ENCODE assay signal across 24 mouse cellular contexts in genomic region chr7:134175201-134175600, GRCm38 (mm10). TPM values are rescaled to one million over a fixed set of nuclear protein-coding genes. Genes with fewer than 3 reads are reported as not detected.
"Had no signal": no experiment of that assay in that cellular context is flagged by ENCODE, and none has a peak within 500 bp of the region (broad histone marks: within the 10 kb centered on the region; RNA-seq: fewer than 3 reads in every experiment).

No protein-coding gene starts in this region.

- H3K9me3 ChIP-seq: kidney, embryonic 15.5 days; limb, embryonic 12.5 days; limb, embryonic 15.5 days; liver, embryonic 13.5 days; lung, embryonic 15.5 days; midbrain, embryonic 12.5 days; midbrain, embryonic 15.5 days; neural tube, embryonic 13.5 days; stomach, embryonic 15.5 days had no signal

- H3K27me3 ChIP-seq: kidney, embryonic 15.5 days; limb, embryonic 12.5 days; limb, embryonic 15.5 days; liver, embryonic 13.5 days; lung, embryonic 15.5 days; midbrain, embryonic 12.5 days; midbrain, embryonic 15.5 days; neural tube, embryonic 13.5 days; stomach, embryonic 15.5 days had no signal

- H3K4me2 ChIP-seq: kidney, embryonic 15.5 days; limb, embryonic 12.5 days; limb, embryonic 15.5 days; liver, embryonic 13.5 days; lung, embryonic 15.5 days; midbrain, embryonic 12.5 days; midbrain, embryonic 15.5 days; neural tube, embryonic 13.5 days; stomach, embryonic 15.5 days had no signal

- H3K9ac ChIP-seq: kidney, embryonic 15.5 days; limb, embryonic 12.5 days; limb, embryonic 15.5 days; liver, embryonic 13.5 days; lung, embryonic 15.5 days; midbrain, embryonic 12.5 days; midbrain, embryonic 15.5 days; neural tube, embryonic 13.5 days; stomach, embryonic 15.5 days had no signal

- DNase-seq: kidney, adult 11 months; kidney, adult 8-10 months; kidney, postnatal 10 days; kidney, postnatal 36 days; layer of hippocampus, postnatal 36 days; left cerebral cortex, postnatal 4 days; liver, embryonic 13.5 days; lung, postnatal 36 days; retina, postnatal 1 day; right cerebral cortex, postnatal 25 days; spleen, adult 18-20 months; thymus, postnatal 36 days had no signal

- H3K4me3 ChIP-seq: kidney, embryonic 15.5 days; left cerebral cortex, adult 2 months; limb, embryonic 12.5 days; limb, embryonic 15.5 days; liver, embryonic 13.5 days; lung, embryonic 15.5 days; midbrain, embryonic 12.5 days; midbrain, embryonic 15.5 days; myocyte; neural tube, embryonic 13.5 days; stomach, embryonic 15.5 days had no signal

- H3K4me1 ChIP-seq: kidney, embryonic 15.5 days; limb, embryonic 12.5 days; limb, embryonic 15.5 days; liver, embryonic 13.5 days; lung, embryonic 15.5 days; midbrain, embryonic 12.5 days; midbrain, embryonic 15.5 days; neural tube, embryonic 13.5 days; stomach, embryonic 15.5 days had no signal

- ATAC-seq: inflammation-experienced regulatory T-cells, adult 6 months; midbrain, embryonic 15.5 days had no signal

- H3K36me3 ChIP-seq: kidney, embryonic 15.5 days; limb, embryonic 12.5 days; limb, embryonic 15.5 days; liver, embryonic 13.5 days; lung, embryonic 15.5 days; midbrain, embryonic 12.5 days; midbrain, embryonic 15.5 days; neural tube, embryonic 13.5 days; stomach, embryonic 15.5 days had no signal

- H3K27ac ChIP-seq: kidney, embryonic 15.5 days; left cerebral cortex, adult 2 months; limb, embryonic 12.5 days; limb, embryonic 15.5 days; liver, embryonic 13.5 days; lung, embryonic 15.5 days; midbrain, embryonic 12.5 days; midbrain, embryonic 15.5 days; neural tube, embryonic 13.5 days; stomach, embryonic 15.5 days had no signal

RNA-seq across cellular contexts. Expression of gene Adam12, which starts 56.7 kb away (rescaled TPM):
- total RNA-seq: monocyte, adult 5-6 weeks had no signal
